ENCODE assay signal across 7 mouse cellular contexts in genomic region chr5:113883384-113883771, GRCm38 (mm10). TPM values are rescaled to one million over a fixed set of nuclear protein-coding genes. Genes with fewer than 3 reads are reported as not detected.
DNase-seq lines count a peak whose midpoint lies in the region; ATAC-seq and TF ChIP-seq lines count a peak whose summit lies in the region.

No protein-coding gene starts in this region.

- H3K4me3 ChIP-seq in lung, embryonic 16.5 days (ENCODE audit: low read length): no peak overlapping the region
- H3K4me3 ChIP-seq in forebrain, embryonic 16.5 days (replicated peaks; ENCODE audit: low read length): no peak overlapping the region
- H3K4me3 ChIP-seq in liver, embryonic 14.5 days (ENCODE audit: insufficient read depth in 1 of 2, low read depth in 2 of 2, low read length in 2 of 2): no peak overlapping the region
- H3K4me3 ChIP-seq in stomach, postnatal 0 days (ENCODE audit: low read depth, low read length): no peak overlapping the region

- H3K9ac ChIP-seq in lung, embryonic 16.5 days (ENCODE audit: low read length): no peak overlapping the region
- no peak overlapping the region for H3K9ac ChIP-seq in forebrain, embryonic 16.5 days (replicated peaks; ENCODE audit: low read depth, low read length)
- H3K9ac ChIP-seq in liver, embryonic 14.5 days (replicated peaks): no peak overlapping the region; the same call in 1 of the 2 replicates
- no peak overlapping the region for H3K9ac ChIP-seq in stomach, postnatal 0 days (ENCODE audit: low read length)

- peaks cover 33% of the 10 kb centered on the region for H3K4me1 ChIP-seq in lung, embryonic 16.5 days (replicated peaks; ENCODE audit: control insufficient read depth, insufficient read depth, low read length)
- H3K4me1 ChIP-seq in forebrain, embryonic 16.5 days (replicated peaks; ENCODE audit: control insufficient read depth, insufficient read depth, low read length): peaks cover 62% of the 10 kb centered on the region
- peaks cover 0 to 16% of the 10 kb centered on the region in 2 experiments; a peak in 3 of 4 replicates for H3K4me1 ChIP-seq in liver, embryonic 14.5 days (replicated peaks; ENCODE audit: control insufficient read depth in 2 of 2, insufficient read depth in 2 of 2, low read length in 1 of 2)
- H3K4me1 ChIP-seq in stomach, postnatal 0 days (replicated peaks; ENCODE audit: control insufficient read depth, insufficient read depth): peaks cover 8% of the 10 kb centered on the region

- no peak for TF ChIP-seq EP300 in liver, embryonic 14.5 days (IDR thresholded peaks at IDR 0.05; ENCODE audit: low read depth)
- no peak for TF ChIP-seq EP300 in stomach, postnatal 0 days (optimal IDR thresholded peaks at IDR 0.05)

- peaks cover 14% of the 10 kb centered on the region for H3K36me3 ChIP-seq in lung, embryonic 16.5 days (ENCODE audit: control insufficient read depth, insufficient read depth, low read length)
- no peaks in the 10 kb centered on the region; the same call in 1 of the 2 replicates for H3K36me3 ChIP-seq in forebrain, embryonic 16.5 days (ENCODE audit: control insufficient read depth, insufficient read depth)
- no peaks in the 10 kb centered on the region for H3K36me3 ChIP-seq in liver, embryonic 14.5 days (replicated peaks; ENCODE audit: control insufficient read depth, insufficient read depth, low read depth)
- peaks cover 7% of the 10 kb centered on the region; the same call in 1 of the 2 replicates for H3K36me3 ChIP-seq in stomach, postnatal 0 days (ENCODE audit: control insufficient read depth, insufficient read depth, low read length)

- ATAC-seq in lung, embryonic 16.5 days (ENCODE audit: low read depth): peak; percentile 51
- peak; percentile 32; the same call in 1 of the 2 replicates for ATAC-seq in forebrain, embryonic 16.5 days
- ATAC-seq in liver, embryonic 14.5 days (ENCODE audit: insufficient read depth): peak; percentile 12; the same call in 1 of the 2 replicates
- no peak; the same call in 1 of the 2 replicates for ATAC-seq in stomach, postnatal 0 days (ENCODE audit: low FRiP score, low TSS enrichment)

- TF ChIP-seq CTCF in liver, embryonic 14.5 days (IDR thresholded peaks at IDR 0.05; ENCODE audit: low read depth): no peak
- no peak for TF ChIP-seq CTCF in stomach, postnatal 0 days (IDR thresholded peaks at IDR 0.05; ENCODE audit: low read depth)

- H3K27ac ChIP-seq in lung, embryonic 16.5 days (ENCODE audit: low read length): peak overlapping the region; percentile 62
- peak overlapping the region; percentile 95 for H3K27ac ChIP-seq in forebrain, embryonic 16.5 days (ENCODE audit: low read length)
- H3K27ac ChIP-seq in liver, embryonic 14.5 days: no peak overlapping the region
- H3K27ac ChIP-seq in stomach, postnatal 0 days (replicated peaks): peak overlapping the region; percentile 20

- H3K9me3 ChIP-seq in lung, embryonic 16.5 days (ENCODE audit: control insufficient read depth, low read length): no peaks in the 10 kb centered on the region
- no peaks in the 10 kb centered on the region for H3K9me3 ChIP-seq in forebrain, embryonic 16.5 days (ENCODE audit: control insufficient read depth, low read length)
- no peaks in the 10 kb centered on the region for H3K9me3 ChIP-seq in liver, embryonic 14.5 days (ENCODE audit: control insufficient read depth, low read length)
- H3K9me3 ChIP-seq in stomach, postnatal 0 days (ENCODE audit: control insufficient read depth, low read length): no peaks in the 10 kb centered on the region

- H3K27me3 ChIP-seq in lung, embryonic 16.5 days (ENCODE audit: control insufficient read depth, insufficient read depth, low read depth, low read length): no peaks in the 10 kb centered on the region
- H3K27me3 ChIP-seq in forebrain, embryonic 16.5 days (replicated peaks; ENCODE audit: control insufficient read depth, insufficient read depth, low read length): no peaks in the 10 kb centered on the region
- no peaks in the 10 kb centered on the region for H3K27me3 ChIP-seq in liver, embryonic 14.5 days (ENCODE audit: control insufficient read depth, insufficient read depth, low read length)
- H3K27me3 ChIP-seq in stomach, postnatal 0 days (ENCODE audit: control insufficient read depth, insufficient read depth, low read length): no peaks in the 10 kb centered on the region

- no peak for DNase-seq in lung, postnatal 36 days
- DNase-seq in liver, embryonic 14.5 days (ENCODE audit: low read depth in 3 of 3, low spot score in 3 of 3): no peak
- DNase-seq in stomach, postnatal 0 days (ENCODE audit: low spot score): no peak
- no peak for DNase-seq in thymus, adult 18-20 months
- DNase-seq in testis, postnatal 14 days (ENCODE audit: low spot score): no peak

- no peak overlapping the region for H3K4me2 ChIP-seq in lung, embryonic 16.5 days (ENCODE audit: low read depth, low read length)
- H3K4me2 ChIP-seq in forebrain, embryonic 16.5 days (ENCODE audit: low read length): no peak overlapping the region
- no peak overlapping the region for H3K4me2 ChIP-seq in liver, embryonic 14.5 days (ENCODE audit: low read depth)
- no peak overlapping the region for H3K4me2 ChIP-seq in stomach, postnatal 0 days (replicated peaks; ENCODE audit: low read depth)

- 49% methylated on average over 3 of the region's 3 CpGs for WGBS in lung, embryonic 16.5 days
- WGBS in forebrain, embryonic 16.5 days: 34% methylated on average over 3 of the region's 3 CpGs
- WGBS in liver, embryonic 14.5 days (ENCODE audit: insufficient replicate concordance): 13% methylated on average over 3 of the region's 3 CpGs
- WGBS in stomach, postnatal 0 days: 29% methylated on average over 3 of the region's 3 CpGs

RNA-seq across cellular contexts. Expression of gene Coro1c, which starts 25.2 kb away (rescaled TPM):
- 131 and 138 TPM in 2 replicates for polyA plus RNA-seq in lung, embryonic 16.5 days (2015; fragmentation: Nextera tagmentation; extraction: Ambion mirVana)
- 230 and 234 TPM in 2 replicates for polyA plus RNA-seq in forebrain, embryonic 16.5 days (2015; fragmentation: Nextera tagmentation; extraction: Ambion mirVana)
- 26.2 and 32.4 TPM in 2 replicates for polyA plus RNA-seq in liver, embryonic 14.5 days (2012; rRNA removed)
- 35.6 and 41.2 TPM in 2 replicates for polyA plus RNA-seq in liver, embryonic 14.5 days (2014; fragmentation: Nextera tagmentation; extraction: Ambion mirVana)
- 91.6 and 93.6 TPM in 2 replicates for polyA plus RNA-seq in stomach, postnatal 0 days (2015; fragmentation: Nextera tagmentation; extraction: Ambion mirVana)

RNA-seq across cellular contexts. Expression of gene Selplg, which starts 50.9 kb away (rescaled TPM):
- polyA plus RNA-seq in lung, embryonic 16.5 days (2015; fragmentation: Nextera tagmentation; extraction: Ambion mirVana): 7.4 and 9.5 TPM in 2 replicates
- polyA plus RNA-seq in forebrain, embryonic 16.5 days (2015; fragmentation: Nextera tagmentation; extraction: Ambion mirVana): 1.8 and 2.0 TPM in 2 replicates
- polyA plus RNA-seq in liver, embryonic 14.5 days (2012; rRNA removed): 8.8 and 10.9 TPM in 2 replicates
- 11.2 and 12.5 TPM in 2 replicates for polyA plus RNA-seq in liver, embryonic 14.5 days (2014; fragmentation: Nextera tagmentation; extraction: Ambion mirVana)
- 2.0 and 2.6 TPM in 2 replicates for polyA plus RNA-seq in stomach, postnatal 0 days (2015; fragmentation: Nextera tagmentation; extraction: Ambion mirVana)
